Mouse (Mus musculus): ENCODE results near the gene Mfsd4b5.

- TF ChIP-seq CTCF (IDR thresholded peaks at IDR 0.05; ENCODE audit: extremely low read depth, insufficient read depth, low read length) (no peak), POLR2A (IDR thresholded peaks at IDR 0.05; ENCODE audit: extremely low read depth, insufficient read depth, low read length) (no peak)
These were observed 8.2 kb downstream of the Mfsd4b5 start for GRCm38 (mm10) chr10:39978231-39978630.

Measured in cortical plate, adult 2 months (tissue).